In genomic region chr9:50841079-50841789, GRCm38 (mm10) we compare ENCODE assay signal across 11 mouse cellular contexts. TPM values are rescaled to one million over a fixed set of nuclear protein-coding genes. Genes with fewer than 3 reads are reported as not detected.
DNase-seq lines count a peak whose midpoint lies in the region; ATAC-seq and TF ChIP-seq lines count a peak whose summit lies in the region.
"Had no signal": no experiment of that assay in that cellular context is flagged by ENCODE, and none has a peak within 500 bp of the region (broad histone marks: within the 10 kb centered on the region; RNA-seq: fewer than 3 reads in every experiment).

No protein-coding gene starts in this region.

- H3K27ac ChIP-seq in liver, postnatal 0 days (ENCODE audit: low read depth), result peak overlapping the region; percentile 72; the same call in 1 of the 2 replicates
- H3K27ac ChIP-seq: embryonic facial prominence, embryonic 13.5 days; limb, embryonic 13.5 days had no signal

- TF ChIP-seq EP300 in liver, postnatal 0 days (IDR thresholded peaks at IDR 0.05; ENCODE audit: low read depth), result no peak

- no peaks in the 10 kb centered on the region for H3K27me3 ChIP-seq in liver, postnatal 0 days (ENCODE audit: insufficient read depth, low read length)
- H3K27me3 ChIP-seq: embryonic facial prominence, embryonic 13.5 days; limb, embryonic 13.5 days; Patski had no signal

- no peaks in the 10 kb centered on the region for H3K9me3 ChIP-seq in liver, postnatal 0 days (ENCODE audit: low read length)
- H3K9me3 ChIP-seq: embryonic facial prominence, embryonic 13.5 days; limb, embryonic 13.5 days had no signal

- ATAC-seq in common myeloid progenitor, adult 5-6 weeks (replicated peaks; ENCODE audit: low read depth, poor library complexity, severe bottlenecking), result peak; percentile 81
- ATAC-seq in liver, postnatal 0 days, result peak; percentile 51; the same call in 1 of the 2 replicates
- ATAC-seq: Patski had no signal

- H3K4me2 ChIP-seq in liver, postnatal 0 days (ENCODE audit: low read depth, low read length), result peak overlapping the region; percentile 58
- H3K4me2 ChIP-seq: embryonic facial prominence, embryonic 13.5 days; limb, embryonic 13.5 days had no signal

- peak overlapping the region; percentile 26 for H3K4me3 ChIP-seq in liver, postnatal 0 days (ENCODE audit: low read depth, low read length)
- H3K4me3 ChIP-seq: embryonic facial prominence, embryonic 13.5 days; limb, embryonic 13.5 days had no signal

- peaks cover 11% of the 10 kb centered on the region for H3K4me1 ChIP-seq in liver, postnatal 0 days (ENCODE audit: insufficient read depth)
- H3K4me1 ChIP-seq: embryonic facial prominence, embryonic 13.5 days had no signal

- peak; percentile 22; the same call in 1 of the 2 replicates for TF ChIP-seq CTCF in liver, postnatal 0 days (IDR thresholded peaks at IDR 0.05; ENCODE audit: low read depth)

- H3K9ac ChIP-seq in liver, postnatal 0 days (replicated peaks), result no peak overlapping the region; the same call in 1 of the 2 replicates
- H3K9ac ChIP-seq: embryonic facial prominence, embryonic 13.5 days; limb, embryonic 13.5 days had no signal

- DNase-seq in ovary, adult 18-20 months (ENCODE audit: low spot score), result peak; percentile 12
- no peak for DNase-seq in ovary, postnatal 14 days (ENCODE audit: low spot score)
- no peak for DNase-seq in liver, postnatal 0 days
- peak; percentile 41 for DNase-seq in thymus, postnatal 25 days
- DNase-seq in MN1 (ENCODE audit: low spot score), result no peak
- no peak for DNase-seq in left cerebral cortex, adult 11 months (ENCODE audit: low spot score)
- no peak for DNase-seq in right cerebral cortex, postnatal 14 days

- WGBS in liver, postnatal 0 days (ENCODE audit: insufficient replicate concordance), result 38% methylated on average over 13 of the region's 13 CpGs

- H3K36me3 ChIP-seq in liver, postnatal 0 days (replicated peaks; ENCODE audit: insufficient read depth, low read length), result peaks cover 5% of the 10 kb centered on the region

RNA-seq across cellular contexts. Expression of gene Ppp2r1b, which starts 3.9 kb away (rescaled TPM):
- 66.6 and 66.9 TPM in 2 replicates for total RNA-seq in common myeloid progenitor, adult 5-6 weeks (2017)
- polyA plus RNA-seq in liver, postnatal 0 days (2015; fragmentation: Nextera tagmentation; extraction: Ambion mirVana), result 18.8 and 29.0 TPM in 2 replicates

Comparison
In these comparisons a context has a peak if more than half of its experiments do, and no peak if none do; other contexts are left out.
1. DNase-seq: peak in ovary, adult 18-20 months (single experiment) and thymus, postnatal 25 days (single experiment); none in ovary, postnatal 14 days (single experiment), liver, postnatal 0 days (single experiment), MN1 (single experiment), left cerebral cortex, adult 11 months (single experiment) and right cerebral cortex, postnatal 14 days (single experiment).